Mouse (Mus musculus): ENCODE data around the gene Fam210b.

Gene Fam210b

GRCm38 (mm10) chr2:172350773-172351172 lies 5.4 kb downstream of the Fam210b start:
- DNase-seq: no peak

GRCm38 (mm10) chr2:172353218-172353617 lies 7.9 kb downstream of the Fam210b start:
- DNase-seq: no peak

DNA sequence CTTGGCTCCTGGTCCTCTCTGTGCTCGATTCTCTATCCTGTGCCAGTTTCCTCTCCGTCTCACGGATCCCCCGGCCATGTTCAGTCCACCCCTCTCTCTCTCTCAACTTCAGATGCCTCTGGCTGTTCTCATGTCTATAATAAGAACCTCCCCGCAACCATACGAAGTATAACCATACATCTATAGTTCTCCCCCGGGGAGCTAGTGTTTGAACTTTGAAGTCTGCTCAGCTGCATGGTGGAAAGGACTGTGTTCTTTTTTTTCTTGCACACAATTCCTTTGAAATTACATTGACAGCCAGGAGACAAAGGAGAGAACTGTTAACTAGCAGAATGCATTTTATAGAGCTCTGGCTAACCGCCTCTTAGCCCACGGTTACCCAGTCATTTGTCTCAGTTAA lies 9.4 kb downstream of the Fam210b start:
- DNase-seq: no peak

DNA sequence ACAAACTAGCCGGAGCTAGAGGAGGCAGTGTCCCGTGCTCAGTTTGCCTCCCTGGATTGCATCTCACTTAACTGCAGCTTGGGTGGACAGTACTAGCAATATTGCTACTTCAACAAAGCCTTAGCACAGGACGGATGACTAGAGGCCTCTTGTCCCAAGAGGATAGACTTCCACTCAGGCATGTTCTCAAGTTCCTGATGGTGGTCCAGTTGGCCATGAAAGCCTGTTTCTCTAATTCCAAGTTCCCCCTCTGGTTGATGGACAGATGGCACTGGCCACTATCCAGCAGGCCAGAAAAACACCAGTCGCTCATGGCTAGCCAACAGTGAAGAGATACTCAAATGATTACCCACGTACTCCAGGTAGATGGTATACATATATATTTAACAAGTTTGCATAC lies 10.5 kb downstream of the Fam210b start:
- DNase-seq: no peak

GRCm38 (mm10) chr2:172363176-172363575 lies 17.8 kb downstream of the Fam210b start:
- DNase-seq: no peak

DNA sequence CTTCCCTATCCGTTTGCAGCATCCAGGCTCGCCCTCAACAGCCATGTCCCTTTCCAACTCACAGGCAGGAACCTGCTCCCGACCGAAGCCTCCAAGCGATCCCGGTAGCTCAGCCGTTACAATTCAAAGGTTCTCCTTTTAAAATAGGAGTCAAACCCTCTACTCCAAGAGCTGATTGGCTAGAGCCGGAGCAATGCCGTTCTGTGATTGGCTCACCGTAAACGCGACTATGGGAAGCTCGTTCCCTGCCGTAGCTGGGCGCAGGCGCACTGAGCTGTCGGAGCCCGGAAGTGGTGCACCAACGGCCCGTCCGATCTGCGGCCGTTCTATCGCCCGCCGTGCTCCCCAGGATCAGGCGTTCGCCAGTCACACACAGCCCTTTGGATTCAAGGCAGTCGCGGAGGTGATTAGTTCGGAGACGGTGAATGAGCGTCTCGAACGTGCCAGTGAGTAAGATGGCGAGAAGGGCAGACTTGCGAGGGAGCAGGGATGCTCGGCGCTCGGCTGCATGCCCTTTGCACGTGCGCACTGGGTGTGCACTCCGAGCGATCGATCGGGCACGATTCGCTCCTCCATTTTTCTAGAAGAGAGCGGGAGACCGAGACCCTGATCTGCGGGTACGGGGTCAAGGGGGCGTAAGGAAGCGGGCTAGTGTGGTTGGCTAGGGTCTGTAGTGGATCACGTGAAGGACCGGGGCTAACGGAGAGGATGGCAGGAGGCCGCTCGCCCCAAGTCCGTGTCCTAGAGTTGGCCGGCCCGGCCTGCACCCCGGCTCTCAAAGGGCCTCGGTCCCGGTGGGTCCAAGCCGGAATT lies 25.3 kb downstream of the Fam210b start, which contains the start of the genes Aurka and Cstf1:
Aurka (minus strand) TSS at position 125 of the 813 bp plus-strand sequence.
Cstf1 (plus strand) TSS at position 271 of the 813 bp plus-strand sequence.
- DNase-seq: peak; percentile 94

DNA sequence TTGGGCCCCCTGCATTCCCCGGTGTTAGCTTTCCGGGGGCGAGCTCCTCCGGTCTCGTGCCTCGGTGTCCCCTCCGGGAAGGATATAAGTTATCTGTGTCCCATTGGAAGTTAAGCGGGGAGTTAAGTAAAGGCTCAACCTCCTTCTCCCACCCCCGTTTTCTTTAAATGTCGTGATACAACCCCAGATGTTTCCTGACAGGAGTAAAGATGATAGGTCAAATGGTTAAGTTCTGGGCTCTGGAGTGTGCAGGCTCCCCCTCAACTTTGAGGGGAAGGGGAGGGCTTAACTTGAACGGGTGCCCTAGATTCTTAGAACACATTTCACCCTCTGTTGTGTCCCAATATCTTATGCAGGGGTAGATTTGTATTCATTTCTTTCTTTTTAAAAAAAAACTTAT lies 25.9 kb downstream of the Fam210b start:
- no peak for DNase-seq

- DNase-seq: no peak
Observed at GRCm38 (mm10) chr2:172376551-172376950, 31.2 kb downstream of the Fam210b start.

DNA sequence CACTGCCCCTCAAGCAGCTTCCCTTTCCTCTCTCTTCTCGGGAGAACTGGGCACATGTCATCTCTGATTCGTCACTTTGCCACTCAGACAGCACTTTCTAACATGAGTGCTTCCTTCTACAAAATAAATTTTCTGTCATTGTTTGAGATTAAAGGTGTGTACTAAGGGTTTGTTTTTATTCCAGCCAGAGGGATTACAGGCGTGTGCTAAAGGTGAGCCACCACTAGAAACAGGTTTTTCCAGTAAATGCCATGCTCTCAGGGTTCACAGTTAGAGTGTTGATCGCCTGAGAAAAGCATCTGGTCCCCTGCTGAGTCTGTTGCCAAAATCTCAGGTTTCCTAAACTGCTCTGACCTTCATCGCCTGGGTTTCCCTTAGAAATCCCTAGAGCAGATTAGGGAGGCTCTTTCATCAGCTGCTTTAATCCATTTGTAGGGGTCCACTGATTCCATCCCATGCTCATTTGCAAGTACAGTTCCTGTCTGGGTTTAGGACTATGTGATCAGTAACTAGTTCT lies 31.7 kb downstream of the Fam210b start:
- no peak for DNase-seq

DNA sequence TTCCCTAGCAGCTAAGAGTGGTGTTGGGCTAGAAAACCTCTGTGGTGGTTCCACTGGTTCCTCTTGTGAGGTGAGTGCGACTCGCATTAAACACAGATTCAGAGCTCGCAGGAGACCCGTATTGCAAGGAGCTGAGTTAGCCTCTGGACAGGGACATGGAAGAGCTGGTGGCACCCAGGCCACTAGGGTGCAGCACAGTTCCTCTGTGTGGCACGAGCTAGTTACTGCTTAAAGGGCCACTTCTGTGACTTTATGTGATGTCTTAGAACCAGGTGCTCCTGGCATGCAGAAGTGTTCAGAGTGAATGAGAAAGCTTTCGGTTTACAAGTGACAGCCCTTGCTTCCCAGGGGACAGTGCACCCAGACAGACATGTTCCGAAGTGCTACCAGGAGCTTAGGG lies 33.0 kb downstream of the Fam210b start:
- DNase-seq: no peak

- DNase-seq: no peak
Observed at GRCm38 (mm10) chr2:172380513-172380912, 35.1 kb downstream of the Fam210b start.

GRCm38 (mm10) chr2:172381341-172381740 lies 36.0 kb downstream of the Fam210b start:
- no peak for DNase-seq

- DNase-seq: no peak
Observed at GRCm38 (mm10) chr2:172381898-172382297, 36.5 kb downstream of the Fam210b start.

- DNase-seq: no peak
Observed at GRCm38 (mm10) chr2:172384715-172385114, 39.4 kb downstream of the Fam210b start.

DNA sequence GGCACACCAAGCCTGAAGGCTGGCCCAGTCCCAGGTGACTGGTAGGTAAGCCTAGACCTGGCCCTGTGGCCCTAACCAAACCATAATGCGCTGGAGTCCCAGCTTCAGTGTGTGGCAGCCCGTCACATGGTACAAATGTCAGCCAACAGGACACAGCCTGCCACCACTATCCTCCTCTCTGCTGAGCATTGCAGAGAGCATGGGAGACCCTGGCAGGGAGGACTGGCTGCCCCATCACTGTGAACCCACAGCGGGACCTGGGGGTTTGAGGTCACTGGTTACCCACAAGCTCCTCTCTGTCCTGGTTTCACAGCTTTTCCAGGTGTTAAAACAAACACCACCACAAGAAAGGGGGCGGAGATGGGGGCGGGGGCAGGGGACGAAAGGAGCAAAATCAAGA lies 45.0 kb downstream of the Fam210b start:
- no peak for DNase-seq

DNA sequence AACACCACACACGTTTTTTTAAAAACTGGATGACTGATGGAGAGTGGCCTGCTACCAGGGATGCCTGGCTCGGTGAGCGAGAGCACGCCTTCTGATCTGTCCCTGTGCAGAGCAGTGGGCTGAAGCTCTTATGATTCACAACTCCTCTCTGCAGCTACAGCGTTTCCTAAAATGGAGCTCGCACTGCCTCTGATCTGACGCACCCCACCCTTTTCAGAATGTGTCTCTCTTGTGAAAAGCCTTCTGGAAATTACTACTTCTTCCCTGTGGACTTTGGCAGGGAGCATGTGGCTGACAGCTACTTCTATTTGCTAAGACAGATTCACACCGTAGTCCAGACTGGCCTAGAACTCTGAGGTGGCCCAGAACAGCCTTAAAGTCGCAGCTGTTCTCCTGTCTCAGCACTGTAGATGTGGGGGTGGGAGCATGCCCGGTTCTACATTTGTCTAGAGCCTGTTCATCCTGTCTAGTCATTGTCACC lies 46.7 kb downstream of the Fam210b start:
- DNase-seq: no peak

DNA sequence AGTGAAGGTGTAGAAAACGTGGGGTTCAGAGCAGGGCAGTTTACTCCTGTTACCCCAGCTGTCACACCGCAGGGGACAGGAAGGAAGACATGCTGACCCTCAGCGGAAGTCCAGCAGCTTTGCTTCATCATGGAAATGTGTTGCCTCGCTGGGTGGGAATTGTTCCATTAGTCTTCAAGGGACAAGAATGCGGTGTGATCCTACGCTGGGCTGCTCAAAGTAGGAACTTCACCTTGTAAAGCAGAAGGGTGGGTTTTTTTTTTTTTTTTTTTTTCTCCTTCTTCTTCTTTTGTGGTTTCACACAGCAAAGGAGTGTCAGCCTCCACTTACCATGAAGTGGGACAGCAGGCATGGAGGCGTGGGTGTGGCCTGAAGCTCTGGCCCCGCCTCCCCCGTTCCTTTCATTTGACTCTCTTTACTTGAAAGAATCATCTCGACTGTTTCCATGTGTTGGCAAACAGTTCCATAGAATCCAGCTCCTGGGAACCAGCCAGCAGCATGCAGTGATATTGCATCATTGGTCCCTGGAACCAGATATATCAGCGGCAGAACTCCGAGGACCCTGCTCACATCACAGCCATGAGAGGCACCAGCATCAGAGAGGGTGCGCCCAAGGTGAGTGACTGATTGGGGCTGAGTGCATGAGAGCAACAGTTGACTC lies 48.2 kb downstream of the Fam210b start, which contains the start of gene Cass4:
Cass4 (plus strand) TSS at position 404 of the 661 bp plus-strand sequence.
- DNase-seq: no peak

GRCm38 (mm10) chr2:172394052-172394392 lies 48.7 kb downstream of the Fam210b start:
- no peak for DNase-seq

- no peak for DNase-seq
Observed at GRCm38 (mm10) chr2:172394671-172395070, 49.3 kb downstream of the Fam210b start.

DNA sequence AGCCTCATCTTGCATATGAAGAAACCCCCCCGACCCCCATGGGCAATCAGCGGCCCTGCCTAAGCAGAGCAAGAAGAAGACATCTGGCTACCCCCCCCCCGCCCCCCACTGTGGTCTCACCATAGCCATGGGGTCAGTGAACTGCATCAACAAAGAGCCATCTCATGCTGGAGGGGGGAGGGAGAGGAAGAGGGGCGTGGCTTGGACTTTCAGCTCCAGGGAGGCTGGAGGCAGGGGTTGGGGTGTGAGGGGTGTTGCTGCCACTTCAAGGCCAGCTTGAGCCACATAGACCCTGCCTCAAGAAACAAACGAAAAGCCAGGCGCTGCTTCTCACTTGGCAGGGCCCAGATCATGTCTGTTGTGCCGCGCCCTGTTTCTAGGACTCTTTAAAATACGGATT lies 50.6 kb downstream of the Fam210b start:
- DNase-seq: no peak

GRCm38 (mm10) chr2:172399901-172400300 lies 54.5 kb downstream of the Fam210b start:
- no peak for DNase-seq

DNA sequence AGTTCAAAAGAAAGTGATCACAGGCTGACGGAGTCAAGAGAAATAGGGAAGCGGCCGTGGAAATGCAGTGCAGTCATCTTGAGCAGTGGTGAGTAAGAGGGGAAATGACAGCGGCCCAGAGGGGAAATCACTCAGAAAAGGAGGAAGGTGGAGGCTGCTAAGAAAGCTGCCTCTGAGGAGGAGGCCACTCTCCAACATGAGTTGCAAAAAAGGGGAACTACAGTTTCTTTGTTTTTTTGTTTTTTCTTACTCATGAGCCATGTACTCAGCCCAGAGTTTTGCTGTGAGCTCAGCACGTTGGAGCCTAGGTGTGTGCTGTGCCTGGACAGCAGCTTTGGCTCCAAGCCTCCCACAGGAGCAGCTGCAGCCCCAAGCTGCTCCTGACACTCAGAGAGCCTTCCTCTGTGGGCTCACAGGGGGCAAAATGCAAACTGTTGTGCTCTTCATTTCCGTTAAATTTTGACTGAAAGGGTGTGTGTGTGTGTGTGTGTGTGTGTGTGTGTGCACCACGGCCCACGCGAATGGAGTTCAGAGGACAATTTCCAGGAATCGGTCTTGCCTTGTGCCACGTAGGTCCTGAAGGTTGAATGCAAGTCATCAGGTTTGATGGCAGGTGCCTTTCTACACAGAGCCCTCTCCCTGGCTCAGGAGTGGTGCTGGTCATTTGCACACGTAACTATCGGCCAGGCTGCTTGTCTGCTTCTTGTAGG lies 55.9 kb downstream of the Fam210b start:
- DNase-seq: no peak

DNA sequence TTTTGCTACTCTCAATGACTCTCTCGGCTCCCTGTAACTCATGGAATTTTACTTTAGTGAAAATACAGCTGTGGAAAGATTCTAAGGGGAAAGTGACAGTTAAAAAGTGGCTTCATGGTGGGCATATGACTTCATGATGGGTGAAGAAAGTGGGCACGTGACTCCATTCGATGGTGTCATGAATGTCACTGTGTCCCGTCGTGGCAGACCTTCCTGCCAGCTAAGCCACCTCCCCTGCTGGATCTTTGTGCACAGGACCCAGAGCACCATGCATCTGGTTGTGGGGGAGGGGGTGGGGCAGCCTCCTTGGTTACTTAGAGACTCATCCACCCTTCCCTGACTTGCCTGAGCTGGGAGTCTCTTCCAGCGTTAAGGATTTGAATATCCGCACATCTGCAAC lies 58.9 kb downstream of the Fam210b start:
- no peak for DNase-seq
